Mouse (Mus musculus) intestine, embryonic 16.5 days (tissue): ENCODE data around the gene Ifnz. TPM values are rescaled to one million over a fixed set of nuclear protein-coding genes. Genes with fewer than 3 reads are reported as not detected.
"Not testable (repeated sequence)": the region's sequence is repeated elsewhere in the genome, so short reads cannot be mapped to it uniquely, and the experiment has no call there.

ENCODE experiments used
- ATAC-seq: fragments of 200-750 bp; cut with Nextera tagmentation; 2 replicates; pipeline ENCODE4 v1.8.0; 2017; ENCODE audit warnings: moderate TSS enrichment, moderate library complexity
- H3K27ac ChIP-seq: fragments of 300-500 bp; sonication (generic); 2 replicates; pipeline ENCODE4 v1.5.1; 2014; ENCODE audit warnings: mild to moderate bottlenecking, low read length
- H3K27me3 ChIP-seq: fragments of 300-500 bp; sonication (generic); replicated peaks from 2 replicates; pipeline ENCODE4 v1.6.1; 2014; ENCODE audit warnings: low read length, control low read depth, mixed read lengths; ENCODE audit not compliant: control insufficient read depth, insufficient read depth
- H3K36me3 ChIP-seq: fragments of 300-500 bp; sonication (generic); 2 replicates; pipeline ENCODE4 v1.6.1; 2014; ENCODE audit warnings: low read length, control low read depth; ENCODE audit not compliant: control insufficient read depth, insufficient read depth
- H3K4me1 ChIP-seq: fragments of 300-500 bp; sonication (generic); 2 replicates; pipeline ENCODE4 v1.6.1; 2014; ENCODE audit warnings: low read length, control low read depth, mixed read lengths; ENCODE audit not compliant: control insufficient read depth, insufficient read depth
- H3K4me2 ChIP-seq: fragments of 300-500 bp; sonication (generic); 2 replicates; pipeline ENCODE4 v1.6.1; 2014; ENCODE audit warnings: low read depth, low read length, control low read depth
- H3K4me3 ChIP-seq: fragments of 300-500 bp; sonication (generic); 2 replicates; pipeline ENCODE4 v1.5.1; 2014; ENCODE audit warnings: mild to moderate bottlenecking, low read length
- H3K9ac ChIP-seq: fragments of 300-500 bp; sonication (generic); 2 replicates; pipeline ENCODE4 v1.6.1; 2014; ENCODE audit warnings: low read depth, low read length
- H3K9me3 ChIP-seq: fragments of 300-500 bp; sonication (generic); 2 replicates; pipeline ENCODE4 v1.6.1; 2016; ENCODE audit warnings: low read length, control low read depth; ENCODE audit not compliant: control insufficient read depth
- WGBS: fragments of 180-500 bp; shearing (Covaris S2); extraction: QIAGEN DNeasy Blood & Tissue Kit; methylation state at CpG from one replicate; pipeline ENCODE4 v1.1.7; 2014; 5-methylcytosine and 5-hydroxymethylcytosine counted together
- polyA plus RNA-seq: library from polyadenylated mRNA; unstranded; fragments of >200 nt; fragmentation: Nextera tagmentation; extraction: Ambion mirVana; gene quantifications from 2 replicates; pipeline ENCODE4 v1.2.1, GENCODE M21; 2015

Gene Ifnz
- polyA plus RNA-seq, 1 experiment from 2014 or later, result 0.11 TPM

DNA sequence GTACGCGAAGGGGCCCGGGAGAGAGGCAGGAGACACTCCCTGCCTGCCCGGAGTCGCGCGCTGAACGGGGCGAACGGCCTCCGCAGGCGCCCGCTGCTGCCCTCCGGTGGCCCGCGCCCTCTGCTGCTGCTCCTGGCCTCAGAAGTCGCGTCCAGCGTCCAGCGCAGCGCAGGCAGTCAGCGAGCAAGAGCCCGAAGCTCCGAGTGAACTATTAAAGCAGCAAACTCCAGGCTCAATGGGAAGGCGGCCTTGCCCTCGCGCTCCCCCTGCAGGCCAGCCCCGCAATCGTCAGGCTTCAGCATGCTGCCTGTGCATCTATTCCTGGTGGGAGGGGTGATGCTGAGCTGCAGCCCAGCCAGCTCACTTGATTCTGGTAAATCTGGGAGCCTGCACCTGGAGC lies 2.4 kb upstream of the Ifnz start, which contains the start of gene Gm13272:
Gene Gm13272, plus strand, starts transcription at position 301 of the 400 bp plus-strand sequence.
- H3K4me1 ChIP-seq, H3K4me2 ChIP-seq, H3K9me3 ChIP-seq, H3K27me3 ChIP-seq, H3K4me3 ChIP-seq, H3K9ac ChIP-seq, H3K27ac ChIP-seq, ATAC-seq, H3K36me3 ChIP-seq: not testable (repeated sequence)
- no CpG with 5 or more reads among the region's 29 CpGs for WGBS

GRCm38 (mm10) chr4:88780320-88780719 lies 1.6 kb upstream of the Ifnz start:
- H3K9me3 ChIP-seq, H3K36me3 ChIP-seq, H3K4me3 ChIP-seq, H3K4me1 ChIP-seq, H3K4me2 ChIP-seq, H3K27me3 ChIP-seq, ATAC-seq, H3K27ac ChIP-seq, H3K9ac ChIP-seq: not testable (repeated sequence)
- 45% methylated on average over 13 of the region's 18 CpGs for WGBS

DNA sequence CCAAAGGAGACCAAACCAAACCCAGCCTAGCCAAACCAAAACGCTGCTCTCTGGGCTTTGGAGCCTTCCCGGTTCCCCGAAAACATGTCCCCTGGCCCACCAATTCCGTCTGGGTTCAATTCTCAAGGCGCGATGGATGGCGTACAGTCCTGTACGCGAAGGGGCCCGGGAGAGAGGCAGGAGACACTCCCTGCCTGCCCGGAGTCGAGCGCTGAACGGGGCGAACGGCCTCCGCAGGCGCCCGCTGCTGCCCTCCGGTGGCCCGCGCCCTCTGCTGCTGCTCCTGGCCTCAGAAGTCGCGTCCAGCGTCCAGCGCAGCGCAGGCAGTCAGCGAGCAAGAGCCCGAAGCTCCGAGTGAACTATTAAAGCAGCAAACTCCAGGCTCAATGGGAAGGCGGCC lies 404 bp downstream of the Ifnz start:
- not testable (repeated sequence) for H3K27me3 ChIP-seq, H3K36me3 ChIP-seq, H3K9me3 ChIP-seq, ATAC-seq, H3K9ac ChIP-seq, H3K4me1 ChIP-seq, H3K27ac ChIP-seq
- Histone ChIP-seq H3K4me2 (peak overlapping the region; percentile 33; the same call in 1 of the 2 replicates), H3K4me3 (peak overlapping the region; percentile 27; the same call in 1 of the 2 replicates)
- WGBS, result 0% methylated on average over 12 of the region's 31 CpGs

- no CpG with 5 or more reads among the region's 27 CpGs for WGBS
- H3K4me1 ChIP-seq, H3K27me3 ChIP-seq, H3K4me2 ChIP-seq, H3K9ac ChIP-seq, H3K9me3 ChIP-seq, H3K36me3 ChIP-seq, H3K4me3 ChIP-seq, H3K27ac ChIP-seq, ATAC-seq: not testable (repeated sequence)
Measured at GRCm38 (mm10) chr4:88785409-88785808, 3.5 kb downstream of the Ifnz start, which contains the start of gene Gm13276. Gm13276 (plus strand) TSS chr4:88785709.

DNA sequence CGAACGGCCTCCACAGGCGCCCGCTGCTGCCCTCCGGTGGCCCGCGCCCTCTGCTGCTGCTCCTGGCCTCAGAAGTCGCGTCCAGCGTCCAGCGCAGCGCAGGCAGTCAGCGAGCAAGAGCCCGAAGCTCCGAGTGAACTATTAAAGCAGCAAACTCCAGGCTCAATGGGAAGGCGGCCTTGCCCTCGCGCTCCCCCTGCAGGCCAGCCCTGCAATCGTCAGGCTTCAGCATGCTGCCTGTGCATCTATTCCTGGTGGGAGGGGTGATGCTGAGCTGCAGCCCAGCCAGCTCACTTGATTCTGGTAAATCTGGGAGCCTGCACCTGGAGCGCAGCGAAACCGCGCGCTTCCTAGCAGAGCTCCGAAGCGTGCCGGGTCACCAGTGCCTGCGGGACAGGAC lies 6.5 kb downstream of the Ifnz start, which contains the start of gene Gm13277:
Gene Gm13277, plus strand, starts transcription at position 231 of the 400 bp plus-strand sequence.
- not testable (repeated sequence) for H3K4me3 ChIP-seq, H3K9ac ChIP-seq, H3K36me3 ChIP-seq, H3K27ac ChIP-seq, H3K4me1 ChIP-seq, H3K4me2 ChIP-seq, H3K27me3 ChIP-seq, ATAC-seq, H3K9me3 ChIP-seq
- 0% methylated on average over 1 of the region's 28 CpGs for WGBS

- ATAC-seq, H3K4me1 ChIP-seq, H3K9me3 ChIP-seq, H3K9ac ChIP-seq, H3K27me3 ChIP-seq, H3K36me3 ChIP-seq, H3K27ac ChIP-seq, H3K4me2 ChIP-seq, H3K4me3 ChIP-seq: not testable (repeated sequence)
- no CpG with 5 or more reads among the region's 28 CpGs for WGBS
Measured at GRCm38 (mm10) chr4:88791250-88791649, 9.3 kb downstream of the Ifnz start, which contains the start of gene Gm13278. Gm13278 (plus strand) TSS chr4:88791550.

DNA sequence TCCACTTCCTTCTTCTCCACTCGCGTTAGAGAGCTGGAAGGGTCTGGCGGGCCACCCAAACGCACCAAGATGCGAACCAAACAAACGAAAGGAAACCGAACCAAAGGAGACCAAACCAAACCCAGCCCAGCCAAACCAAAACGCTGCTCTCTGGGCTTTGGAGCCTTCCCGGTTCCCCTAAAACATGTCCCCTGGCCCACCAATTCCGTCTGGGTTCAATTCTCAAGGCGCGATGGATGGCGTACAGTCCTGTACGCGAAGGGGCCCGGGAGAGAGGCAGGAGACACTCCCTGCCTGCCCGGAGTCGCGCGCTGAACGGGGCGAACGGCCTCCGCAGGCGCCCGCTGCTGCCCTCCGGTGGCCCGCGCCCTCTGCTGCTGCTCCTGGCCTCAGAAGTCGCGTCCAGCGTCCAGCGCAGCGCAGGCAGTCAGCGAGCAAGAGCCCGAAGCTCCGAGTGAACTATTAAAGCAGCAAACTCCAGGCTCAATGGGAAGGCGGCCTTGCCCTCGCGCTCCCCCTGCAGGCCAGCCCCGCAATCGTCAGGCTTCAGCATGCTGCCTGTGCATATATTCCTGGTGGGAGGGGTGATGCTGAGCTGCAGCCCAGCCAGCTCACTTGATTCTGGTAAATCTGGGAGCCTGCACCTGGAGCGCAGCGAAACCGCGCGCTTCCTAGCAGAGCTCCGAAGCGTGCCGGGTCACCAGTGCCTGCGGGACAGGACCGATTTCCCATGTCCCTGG lies 12.2 kb downstream of the Ifnz start, which contains the start of gene Gm13275:
Gene Gm13275, plus strand, starts transcription at position 552 of the 740 bp plus-strand sequence.
- H3K9me3 ChIP-seq, H3K36me3 ChIP-seq, H3K4me3 ChIP-seq, H3K4me2 ChIP-seq, ATAC-seq, H3K9ac ChIP-seq, H3K27me3 ChIP-seq, H3K4me1 ChIP-seq, H3K27ac ChIP-seq: not testable (repeated sequence)
- WGBS, result 0% methylated on average over 9 of the region's 52 CpGs

DNA sequence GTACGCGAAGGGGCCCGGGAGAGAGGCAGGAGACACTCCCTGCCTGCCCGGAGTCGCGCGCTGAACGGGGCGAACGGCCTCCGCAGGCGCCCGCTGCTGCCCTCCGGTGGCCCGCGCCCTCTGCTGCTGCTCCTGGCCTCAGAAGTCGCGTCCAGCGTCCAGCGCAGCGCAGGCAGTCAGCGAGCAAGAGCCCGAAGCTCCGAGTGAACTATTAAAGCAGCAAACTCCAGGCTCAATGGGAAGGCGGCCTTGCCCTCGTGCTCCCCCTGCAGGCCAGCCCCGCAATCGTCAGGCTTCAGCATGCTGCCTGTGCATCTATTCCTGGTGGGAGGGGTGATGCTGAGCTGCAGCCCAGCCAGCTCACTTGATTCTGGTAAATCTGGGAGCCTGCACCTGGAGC lies 15.2 kb downstream of the Ifnz start, which contains the start of gene Gm13279:
Gene Gm13279, plus strand, starts transcription at position 301 of the 400 bp plus-strand sequence.
- not testable (repeated sequence) for H3K4me3 ChIP-seq, H3K27me3 ChIP-seq, H3K4me1 ChIP-seq, H3K9ac ChIP-seq, ATAC-seq, H3K9me3 ChIP-seq, H3K4me2 ChIP-seq, H3K36me3 ChIP-seq, H3K27ac ChIP-seq
- no CpG with 5 or more reads among the region's 28 CpGs for whole genome bisulfite sequencing

- H3K4me2 ChIP-seq, H3K4me1 ChIP-seq, H3K9ac ChIP-seq, H3K27ac ChIP-seq, H3K36me3 ChIP-seq, ATAC-seq, H3K27me3 ChIP-seq, H3K4me3 ChIP-seq, H3K9me3 ChIP-seq: not testable (repeated sequence)
- WGBS, result 21% methylated on average over 3 of the region's 7 CpGs
Measured at GRCm38 (mm10) chr4:88799365-88799764, 17.4 kb downstream of the Ifnz start, which contains the start of gene Gm13285. Gm13285 (plus strand) TSS chr4:88799665.
